Mouse (Mus musculus) testis, adult 2 months (tissue): ENCODE data around the gene Trabd. TPM values are rescaled to one million over a fixed set of nuclear protein-coding genes. Genes with fewer than 3 reads are reported as not detected.

Source experiments
- H3K27ac ChIP-seq: fragments of 200-500 bp; 2 replicates; pipeline ENCODE4 v1.5.1; 2012; ENCODE audit warnings: low read depth, low read length; ENCODE audit not compliant: control insufficient read depth, insufficient read depth
- H3K27me3 ChIP-seq: fragments of 200-500 bp; 2 replicates; pipeline ENCODE4 v1.6.1; 2012; ENCODE audit warnings: mild to moderate bottlenecking, low read length, moderate library complexity; ENCODE audit not compliant: control insufficient read depth, insufficient read depth
- H3K36me3 ChIP-seq: fragments of 200-500 bp; 2 replicates; pipeline ENCODE4 v1.6.1; 2012; ENCODE audit warnings: mild to moderate bottlenecking, low read length; ENCODE audit not compliant: control insufficient read depth, insufficient read depth
- H3K4me1 ChIP-seq: fragments of 200-500 bp; 2 replicates; pipeline ENCODE4 v1.6.1; 2012; ENCODE audit warnings: low read length; ENCODE audit not compliant: control insufficient read depth, insufficient read depth
- H3K4me3 ChIP-seq: fragments of 200-500 bp; 2 replicates; pipeline ENCODE4 v1.5.1; 2012; ENCODE audit warnings: low read depth, mild to moderate bottlenecking, low read length, moderate library complexity, mixed read lengths; ENCODE audit not compliant: control insufficient read depth
- CTCF ChIP-seq: fragments of 200-500 bp; IDR thresholded peaks from 2 replicates; pipeline ENCODE4 v1.5.1; 2012; ENCODE audit warnings: low read depth, mild to moderate bottlenecking, inconsistent platforms, low read length, moderate library complexity; ENCODE audit not compliant: control insufficient read depth, insufficient read depth, insufficient replicate concordance
- POLR2A ChIP-seq: fragments of 200-500 bp; IDR thresholded peaks from 2 replicates; pipeline ENCODE4 v1.6.1; 2012; ENCODE audit warnings: low read depth, mild to moderate bottlenecking, inconsistent platforms, low read length, moderate library complexity; ENCODE audit not compliant: control insufficient read depth
- polyA plus RNA-seq: library from polyadenylated mRNA; depleted of rRNA; stranded (reverse); fragments of >200 nt; gene quantifications from 2 replicates; pipeline ENCODE4 v1.2.3, GENCODE M21; 2012

The Trabd gene
- polyA plus RNA-seq, 1 experiment = 17.3 TPM

- Histone ChIP-seq H3K4me1 (no peaks in the 10 kb centered on the region), H3K4me3 (no peak overlapping the region), H3K27ac (no peak overlapping the region), H3K27me3 (no peaks in the 10 kb centered on the region), H3K36me3 (peaks cover 5% of the 10 kb centered on the region)
- no peak for TF ChIP-seq CTCF
- TF ChIP-seq POLR2A = no peak
These were observed 23.7 kb downstream of the Trabd start for GRCm38 (mm10) chr15:89098616-89099015.

- Histone ChIP-seq H3K4me3 (no peak overlapping the region), H3K27ac (no peak overlapping the region), H3K4me1 (no peaks in the 10 kb centered on the region), H3K27me3 (no peaks in the 10 kb centered on the region), H3K36me3 (peaks cover 4% of the 10 kb centered on the region)
- TF ChIP-seq POLR2A = no peak
- TF ChIP-seq CTCF = no peak
These were observed 25.9 kb downstream of the Trabd start for GRCm38 (mm10) chr15:89100823-89101222.

GRCm38 (mm10) chr15:89102646-89103045, 27.7 kb downstream of the Trabd start:
- Histone ChIP-seq H3K4me1 (no peaks in the 10 kb centered on the region), H3K36me3 (peaks cover 4% of the 10 kb centered on the region), H3K27me3 (no peaks in the 10 kb centered on the region), H3K4me3 (no peak overlapping the region), H3K27ac (no peak overlapping the region)
- TF ChIP-seq CTCF (no peak), POLR2A (no peak)

GRCm38 (mm10) chr15:89103921-89104320, 29.0 kb downstream of the Trabd start:
- H3K36me3 ChIP-seq = peaks cover 6% of the 10 kb centered on the region
- H3K27me3 ChIP-seq = no peaks in the 10 kb centered on the region
- no peaks in the 10 kb centered on the region for H3K4me1 ChIP-seq
- no peak overlapping the region for H3K4me3 ChIP-seq
- no peak overlapping the region for H3K27ac ChIP-seq
- no peak for TF ChIP-seq POLR2A
- no peak for TF ChIP-seq CTCF

- Histone ChIP-seq H3K27ac (no peak overlapping the region), H3K4me3 (no peak overlapping the region), H3K4me1 (no peaks in the 10 kb centered on the region), H3K36me3 (peaks cover 6% of the 10 kb centered on the region), H3K27me3 (no peaks in the 10 kb centered on the region)
- TF ChIP-seq POLR2A (no peak), CTCF (no peak)
These were observed 29.5 kb downstream of the Trabd start for GRCm38 (mm10) chr15:89104425-89104824.

GRCm38 (mm10) chr15:89106073-89106472, 31.1 kb downstream of the Trabd start:
- no peak for TF ChIP-seq CTCF
- no peak for TF ChIP-seq POLR2A
- no peak overlapping the region for H3K27ac ChIP-seq
- peaks cover 4% of the 10 kb centered on the region for H3K36me3 ChIP-seq

GRCm38 (mm10) chr15:89106976-89107375, 32.1 kb downstream of the Trabd start:
- Histone ChIP-seq H3K36me3 (peaks cover 2% of the 10 kb centered on the region), H3K27ac (no peak overlapping the region), H3K27me3 (no peaks in the 10 kb centered on the region), H3K4me1 (no peaks in the 10 kb centered on the region), H3K4me3 (no peak overlapping the region)
- TF ChIP-seq CTCF = no peak
- no peak for TF ChIP-seq POLR2A

More at GRCm38 (mm10) chr15:89106073-89106472, 31.1 kb downstream of the Trabd start:
- no peaks in the 10 kb centered on the region for H3K27me3 ChIP-seq
- H3K4me1 ChIP-seq = no peaks in the 10 kb centered on the region
- no peak overlapping the region for H3K4me3 ChIP-seq

- H3K4me3 ChIP-seq = no peak overlapping the region
- H3K27ac ChIP-seq = no peak overlapping the region
- H3K4me1 ChIP-seq = no peaks in the 10 kb centered on the region
- H3K27me3 ChIP-seq = no peaks in the 10 kb centered on the region
- peaks cover 2% of the 10 kb centered on the region for H3K36me3 ChIP-seq
- peak; percentile 30; the same call in 1 of the 2 replicates for TF ChIP-seq CTCF
- no peak for TF ChIP-seq POLR2A
These were observed 35.2 kb downstream of the Trabd start for GRCm38 (mm10) chr15:89110147-89110546.
